Comparison of ENCODE assay signal across 24 mouse cellular contexts in the genomic region with DNA sequence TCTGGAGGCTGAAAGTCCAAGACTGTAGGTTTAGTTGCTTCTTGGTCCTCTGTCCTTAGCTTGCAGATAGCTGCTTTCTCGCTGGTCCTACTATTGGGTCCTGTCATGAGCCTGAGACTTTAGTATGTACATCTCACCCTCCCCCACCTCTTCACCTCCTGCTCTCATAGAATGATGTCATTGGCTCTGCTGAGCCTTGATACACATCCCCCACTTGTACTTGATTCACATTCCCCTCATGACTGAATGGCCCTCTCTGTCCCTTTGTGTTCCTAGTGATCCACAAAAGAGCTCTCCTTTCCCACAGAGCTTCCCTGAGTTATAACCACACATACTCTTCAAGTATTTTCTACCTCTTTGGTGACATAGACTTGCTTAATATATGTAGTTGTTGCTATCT.
DNase-seq lines count a peak whose midpoint lies in the region; ATAC-seq and TF ChIP-seq lines count a peak whose summit lies in the region.
"Had no signal": no experiment of that assay in that cellular context is flagged by ENCODE, and none has a peak within 500 bp of the region (broad histone marks: within the 10 kb centered on the region; RNA-seq: fewer than 3 reads in every experiment).

No protein-coding gene starts in this region.

- no peak overlapping the region for H3K9ac ChIP-seq in forebrain, embryonic 11.5 days (ENCODE audit: low read length)
- H3K9ac ChIP-seq in forebrain, embryonic 14.5 days (ENCODE audit: low read length): no peak overlapping the region
- H3K9ac ChIP-seq in hindbrain, embryonic 16.5 days (ENCODE audit: low read depth, low read length): no peak overlapping the region
- H3K9ac ChIP-seq in hindbrain, embryonic 12.5 days: no peak overlapping the region
- no peak overlapping the region for H3K9ac ChIP-seq in neural tube, embryonic 12.5 days
- H3K9ac ChIP-seq in midbrain, postnatal 0 days (replicated peaks; ENCODE audit: low read length, poor library complexity, severe bottlenecking): no peak overlapping the region
- no peak overlapping the region for H3K9ac ChIP-seq in liver, postnatal 0 days (replicated peaks)
- H3K9ac ChIP-seq: heart, embryonic 15.5 days; limb, embryonic 13.5 days; liver, embryonic 12.5 days had no signal

- H3K9me3 ChIP-seq in forebrain, embryonic 11.5 days (ENCODE audit: control insufficient read depth, low read length): no peaks in the 10 kb centered on the region
- H3K9me3 ChIP-seq in forebrain, embryonic 14.5 days (replicated peaks; ENCODE audit: control insufficient read depth, low read length): no peaks in the 10 kb centered on the region
- H3K9me3 ChIP-seq in hindbrain, embryonic 16.5 days (ENCODE audit: control insufficient read depth, low read length): no peaks in the 10 kb centered on the region
- H3K9me3 ChIP-seq in hindbrain, embryonic 12.5 days (replicated peaks): no peaks in the 10 kb centered on the region
- no peaks in the 10 kb centered on the region for H3K9me3 ChIP-seq in neural tube, embryonic 12.5 days
- no peaks in the 10 kb centered on the region for H3K9me3 ChIP-seq in midbrain, postnatal 0 days (ENCODE audit: low read length)
- H3K9me3 ChIP-seq in liver, postnatal 0 days (ENCODE audit: low read length): no peaks in the 10 kb centered on the region
- H3K9me3 ChIP-seq: heart, embryonic 15.5 days; limb, embryonic 13.5 days; liver, embryonic 12.5 days had no signal

- H3K4me3 ChIP-seq in forebrain, embryonic 11.5 days (ENCODE audit: low read depth, low read length): no peak overlapping the region
- no peak overlapping the region for H3K4me3 ChIP-seq in forebrain, embryonic 14.5 days (ENCODE audit: low read depth, low read length)
- H3K4me3 ChIP-seq in hindbrain, embryonic 16.5 days (ENCODE audit: low read length): no peak overlapping the region
- no peak overlapping the region for H3K4me3 ChIP-seq in hindbrain, embryonic 12.5 days
- no peak overlapping the region for H3K4me3 ChIP-seq in neural tube, embryonic 12.5 days
- no peak overlapping the region for H3K4me3 ChIP-seq in midbrain, postnatal 0 days (ENCODE audit: low read depth, low read length)
- H3K4me3 ChIP-seq in liver, postnatal 0 days (ENCODE audit: low read depth, low read length): no peak overlapping the region
- H3K4me3 ChIP-seq: heart, embryonic 15.5 days; limb, embryonic 13.5 days; liver, embryonic 12.5 days; megakaryocyte, embryonic 14.5 days had no signal

- no peak for TF ChIP-seq CTCF in midbrain, postnatal 0 days (IDR thresholded peaks at IDR 0.05)
- no peak for TF ChIP-seq CTCF in liver, postnatal 0 days (IDR thresholded peaks at IDR 0.05; ENCODE audit: low read depth)

- H3K27ac ChIP-seq in forebrain, embryonic 11.5 days (ENCODE audit: low read depth, low read length): no peak overlapping the region
- H3K27ac ChIP-seq in forebrain, embryonic 14.5 days (ENCODE audit: low read depth, low read length): no peak overlapping the region
- H3K27ac ChIP-seq in hindbrain, embryonic 16.5 days (ENCODE audit: low read depth, low read length): no peak overlapping the region
- no peak overlapping the region for H3K27ac ChIP-seq in hindbrain, embryonic 12.5 days
- no peak overlapping the region for H3K27ac ChIP-seq in neural tube, embryonic 12.5 days
- H3K27ac ChIP-seq in midbrain, postnatal 0 days (ENCODE audit: low read depth, low read length): no peak overlapping the region
- no peak overlapping the region for H3K27ac ChIP-seq in liver, postnatal 0 days (ENCODE audit: low read depth)
- H3K27ac ChIP-seq: heart, embryonic 15.5 days; limb, embryonic 13.5 days; liver, embryonic 12.5 days had no signal

- H3K4me1 ChIP-seq in forebrain, embryonic 11.5 days (replicated peaks; ENCODE audit: control insufficient read depth, insufficient read depth, low read length): peaks cover 2% of the 10 kb centered on the region; the same call in 1 of the 2 replicates
- H3K4me1 ChIP-seq in forebrain, embryonic 14.5 days (ENCODE audit: control insufficient read depth, insufficient read depth, low read length): no peaks in the 10 kb centered on the region
- H3K4me1 ChIP-seq in hindbrain, embryonic 16.5 days (ENCODE audit: control insufficient read depth, insufficient read depth, low read depth, low read length): peaks cover 4% of the 10 kb centered on the region; the same call in 1 of the 2 replicates
- H3K4me1 ChIP-seq in hindbrain, embryonic 12.5 days: peaks cover 14% of the 10 kb centered on the region
- peaks cover 4% of the 10 kb centered on the region for H3K4me1 ChIP-seq in neural tube, embryonic 12.5 days
- H3K4me1 ChIP-seq in midbrain, postnatal 0 days (ENCODE audit: insufficient read depth, low read length): no peaks in the 10 kb centered on the region
- H3K4me1 ChIP-seq in liver, postnatal 0 days (ENCODE audit: insufficient read depth): no peaks in the 10 kb centered on the region
- H3K4me1 ChIP-seq: liver, embryonic 12.5 days; megakaryocyte, embryonic 14.5 days had no signal

- H3K36me3 ChIP-seq in forebrain, embryonic 11.5 days (ENCODE audit: control insufficient read depth, insufficient read depth, low read length): no peaks in the 10 kb centered on the region
- no peaks in the 10 kb centered on the region for H3K36me3 ChIP-seq in forebrain, embryonic 14.5 days (ENCODE audit: control insufficient read depth, insufficient read depth, low read length)
- H3K36me3 ChIP-seq in hindbrain, embryonic 16.5 days (ENCODE audit: control insufficient read depth, insufficient read depth, low read length): no peaks in the 10 kb centered on the region
- H3K36me3 ChIP-seq in hindbrain, embryonic 12.5 days: no peaks in the 10 kb centered on the region
- H3K36me3 ChIP-seq in neural tube, embryonic 12.5 days: no peaks in the 10 kb centered on the region
- no peaks in the 10 kb centered on the region for H3K36me3 ChIP-seq in midbrain, postnatal 0 days (ENCODE audit: insufficient read depth, low read length)
- H3K36me3 ChIP-seq in liver, postnatal 0 days (replicated peaks; ENCODE audit: insufficient read depth, low read length): no peaks in the 10 kb centered on the region
- H3K36me3 ChIP-seq: heart, embryonic 15.5 days; limb, embryonic 13.5 days; liver, embryonic 12.5 days had no signal

- WGBS in forebrain, embryonic 11.5 days: 64% methylated on average over 1 of the region's 1 CpGs
- 43% methylated on average over 1 of the region's 1 CpGs for WGBS in forebrain, embryonic 14.5 days
- WGBS in hindbrain, embryonic 16.5 days: 68% methylated on average over 1 of the region's 1 CpGs
- 77% methylated on average over 1 of the region's 1 CpGs for WGBS in hindbrain, embryonic 12.5 days
- 61% methylated on average over 1 of the region's 1 CpGs for WGBS in neural tube, embryonic 12.5 days
- WGBS in midbrain, postnatal 0 days: 56% methylated on average over 1 of the region's 1 CpGs
- 76% methylated on average over 1 of the region's 1 CpGs for WGBS in liver, postnatal 0 days (ENCODE audit: insufficient replicate concordance)

- H3K4me2 ChIP-seq in forebrain, embryonic 11.5 days (ENCODE audit: low read depth, low read length, severe bottlenecking): no peak overlapping the region
- H3K4me2 ChIP-seq in forebrain, embryonic 14.5 days (ENCODE audit: low read length): no peak overlapping the region
- H3K4me2 ChIP-seq in hindbrain, embryonic 16.5 days (ENCODE audit: low read length): no peak overlapping the region
- no peak overlapping the region for H3K4me2 ChIP-seq in hindbrain, embryonic 12.5 days (replicated peaks)
- no peak overlapping the region for H3K4me2 ChIP-seq in neural tube, embryonic 12.5 days (replicated peaks)
- H3K4me2 ChIP-seq in midbrain, postnatal 0 days (ENCODE audit: low read depth, low read length, poor library complexity, severe bottlenecking): no peak overlapping the region
- H3K4me2 ChIP-seq in liver, postnatal 0 days (ENCODE audit: low read depth, low read length): no peak overlapping the region
- H3K4me2 ChIP-seq: heart, embryonic 15.5 days; limb, embryonic 13.5 days; liver, embryonic 12.5 days had no signal

- TF ChIP-seq EP300 in liver, postnatal 0 days (IDR thresholded peaks at IDR 0.05; ENCODE audit: low read depth): no peak

- H3K27me3 ChIP-seq in forebrain, embryonic 11.5 days (ENCODE audit: control insufficient read depth, insufficient read depth, low read length): no peaks in the 10 kb centered on the region
- no peaks in the 10 kb centered on the region for H3K27me3 ChIP-seq in forebrain, embryonic 14.5 days (replicated peaks; ENCODE audit: control insufficient read depth, insufficient read depth, low read length)
- H3K27me3 ChIP-seq in hindbrain, embryonic 16.5 days (replicated peaks; ENCODE audit: control insufficient read depth, insufficient read depth, low read length): no peaks in the 10 kb centered on the region
- H3K27me3 ChIP-seq in hindbrain, embryonic 12.5 days: no peaks in the 10 kb centered on the region
- no peaks in the 10 kb centered on the region for H3K27me3 ChIP-seq in neural tube, embryonic 12.5 days (replicated peaks)
- H3K27me3 ChIP-seq in midbrain, postnatal 0 days (ENCODE audit: insufficient read depth, low read length): no peaks in the 10 kb centered on the region
- no peaks in the 10 kb centered on the region for H3K27me3 ChIP-seq in liver, postnatal 0 days (ENCODE audit: insufficient read depth, low read length)
- H3K27me3 ChIP-seq: heart, embryonic 15.5 days; limb, embryonic 13.5 days; liver, embryonic 12.5 days; megakaryocyte, embryonic 14.5 days had no signal

- no peak for DNase-seq in forebrain, embryonic 11.5 days (ENCODE audit: low spot score)
- no peak for DNase-seq in forebrain, embryonic 14.5 days (ENCODE audit: low spot score)
- DNase-seq in neural tube, embryonic 10.5 days (ENCODE audit: extremely low spot score, low spot score): no peak
- peak; percentile 12 for DNase-seq in midbrain, postnatal 0 days (ENCODE audit: low spot score)
- no peak for DNase-seq in liver, postnatal 0 days
- DNase-seq: adrenal gland, postnatal 36 days; cerebellum, adult 11-12 months; cerebellum, postnatal 10 days; gastrocnemius, postnatal 25 days; heart, postnatal 36 days; kidney, adult 18-20 months; layer of hippocampus, adult 9-11 months; lung, adult 2 months; lung, postnatal 36 days; right cerebral cortex, postnatal 25 days; spleen, adult 18-20 months had no signal

- ATAC-seq in forebrain, embryonic 11.5 days (replicated peaks; ENCODE audit: low FRiP score): peak; percentile 65; the same call in 1 of the 2 replicates
- no peak for ATAC-seq in forebrain, embryonic 14.5 days
- ATAC-seq in hindbrain, embryonic 16.5 days: peak; percentile 37; the same call in 1 of the 2 replicates
- ATAC-seq in hindbrain, embryonic 12.5 days (ENCODE audit: low FRiP score): no peak
- peak; percentile 82 for ATAC-seq in neural tube, embryonic 12.5 days (ENCODE audit: low FRiP score, low read depth)
- ATAC-seq in midbrain, postnatal 0 days (ENCODE audit: low FRiP score): no peak
- ATAC-seq in liver, postnatal 0 days: no peak
- ATAC-seq: inflammation-experienced regulatory T-cells, adult 6 months; liver, embryonic 12.5 days had no signal

Comparison
In these comparisons a context has a peak if more than half of its experiments do, and no peak if none do; other contexts are left out.
1. ATAC-seq: peak in forebrain, embryonic 11.5 days (single experiment), hindbrain, embryonic 16.5 days (single experiment) and neural tube, embryonic 12.5 days (single experiment); none in forebrain, embryonic 14.5 days (single experiment), hindbrain, embryonic 12.5 days (single experiment), midbrain, postnatal 0 days (single experiment) and liver, postnatal 0 days (single experiment).